Mouse (Mus musculus): ENCODE data around the gene Itpr3. TPM values are rescaled to one million over a fixed set of nuclear protein-coding genes. Genes with fewer than 3 reads are reported as not detected.

Itpr3 gene
- polyA plus RNA-seq, 1 experiment from 2014 or later = 0.48 TPM

DNA sequence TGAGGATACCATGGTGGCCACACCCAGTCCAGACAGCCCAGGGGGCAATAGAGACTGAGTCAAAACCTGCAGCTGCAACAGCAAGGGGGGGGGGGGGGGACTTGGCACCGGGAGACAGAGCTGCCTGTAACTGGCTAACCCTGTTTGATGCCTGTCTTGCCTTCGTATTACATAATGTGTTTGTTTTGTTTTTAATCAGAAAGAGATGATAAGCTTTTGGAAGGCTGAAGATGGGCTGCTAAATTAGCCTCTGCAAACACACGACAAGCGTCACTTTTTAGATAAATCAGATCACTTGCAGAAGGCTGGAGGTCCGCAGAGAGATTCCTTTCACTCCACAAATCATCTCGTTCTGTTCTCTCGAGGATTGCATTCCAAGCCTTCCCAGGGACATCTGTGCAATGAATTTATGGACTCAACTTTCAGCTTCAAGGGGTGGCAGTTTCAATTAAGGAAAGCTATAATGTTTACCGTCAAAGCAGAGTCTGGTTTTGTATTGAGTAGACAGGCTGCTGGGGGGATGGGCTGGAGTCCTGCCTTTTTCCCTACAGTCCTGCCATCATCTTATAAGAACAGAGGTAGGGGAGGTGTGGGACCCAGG lies 89.3 kb downstream of the Itpr3 start:
- no peak overlapping the region for H3K4me2 ChIP-seq

DNA sequence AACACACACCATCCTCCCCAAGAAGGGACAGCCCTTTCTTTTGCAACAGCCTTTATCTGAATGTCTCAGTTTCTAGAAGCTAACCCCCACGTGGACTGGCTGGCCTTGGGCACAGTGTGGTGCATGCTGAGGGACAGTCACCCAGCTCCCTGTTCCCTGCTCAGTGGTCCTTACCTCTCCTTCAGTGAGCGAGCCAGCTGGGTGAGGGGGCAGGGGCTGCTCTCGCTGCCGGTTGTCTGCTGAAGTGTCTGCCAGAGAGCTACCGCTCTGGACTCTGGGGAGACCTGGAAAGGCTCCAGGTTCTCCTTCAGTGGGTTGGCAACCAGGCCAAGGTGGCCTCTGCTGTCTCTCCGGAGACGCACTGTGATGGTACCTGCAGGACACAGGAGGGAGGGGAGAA lies 93.8 kb downstream of the Itpr3 start:
- Histone ChIP-seq H3K4me1 (replicated peaks) (peaks cover 61% of the 10 kb centered on the region), H3K4me2 (no peak overlapping the region), H3K9me3 (replicated peaks) (no peaks in the 10 kb centered on the region)

More for the DNA sequence above, 89.3 kb downstream of the Itpr3 start:
- WGBS (ENCODE audit: insufficient replicate concordance) = 27% methylated on average over 8 of the region's 8 CpGs
- Histone ChIP-seq H3K4me1 (replicated peaks) (peaks cover 31% of the 10 kb centered on the region), H3K27ac (no peak overlapping the region), H3K36me3 (no peaks in the 10 kb centered on the region), H3K9ac (no peak overlapping the region), H3K9me3 (replicated peaks) (no peaks in the 10 kb centered on the region), H3K27me3 (peaks cover 21% of the 10 kb centered on the region), H3K4me3 (replicated peaks) (no peak overlapping the region)
- DNase-seq (no peak), ATAC-seq (ENCODE audit: low read depth) (no peak)

DNA sequence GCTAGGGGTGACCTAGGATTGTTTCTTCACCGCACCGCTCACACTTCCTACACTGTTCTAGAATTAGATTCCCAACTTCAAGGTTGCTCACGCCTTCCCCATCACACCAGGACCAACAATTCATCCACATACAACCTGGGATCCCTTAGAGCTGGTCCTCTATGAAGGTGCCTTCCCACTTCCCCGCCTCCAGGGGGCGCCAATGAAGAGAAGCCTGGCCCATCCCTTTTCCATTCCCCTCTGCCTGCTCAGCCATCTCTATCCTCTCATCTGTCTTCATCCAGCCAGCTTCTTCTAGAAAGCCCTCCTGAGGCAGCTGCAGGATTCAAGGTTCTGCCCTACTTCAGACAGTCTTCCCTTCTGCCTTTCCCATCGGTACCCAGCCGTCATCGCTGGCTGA lies 94.3 kb downstream of the Itpr3 start:
- no peak overlapping the region for H3K9ac ChIP-seq
- H3K4me2 ChIP-seq = no peak overlapping the region
- H3K27me3 ChIP-seq = 0 out of 2 replicates have a peak, but pooled peaks cover 2% of the 10 kb centered on the region
- H3K4me1 ChIP-seq (replicated peaks) = peaks cover 64% of the 10 kb centered on the region
- peak; percentile 58 for DNase-seq
- no peaks in the 10 kb centered on the region for H3K36me3 ChIP-seq
- H3K4me3 ChIP-seq (replicated peaks) = no peak overlapping the region
- no peak overlapping the region for H3K27ac ChIP-seq
- 63% methylated on average over 8 of the region's 8 CpGs for WGBS (ENCODE audit: insufficient replicate concordance)
- H3K9me3 ChIP-seq (replicated peaks) = no peaks in the 10 kb centered on the region
- no peak for ATAC-seq (ENCODE audit: low read depth)

More for the DNA sequence above, 93.8 kb downstream of the Itpr3 start:
- 65% methylated on average over 7 of the region's 7 CpGs for WGBS (ENCODE audit: insufficient replicate concordance)
- no peak overlapping the region for H3K9ac ChIP-seq
- no peak overlapping the region for H3K4me3 ChIP-seq (replicated peaks)
- ATAC-seq (ENCODE audit: low read depth) (no peak), DNase-seq (no peak)
- peak overlapping the region; percentile 48; the same call in 1 of the 2 replicates for H3K27ac ChIP-seq
- 0 out of 2 replicates have a peak, but pooled peaks cover 7% of the 10 kb centered on the region for H3K27me3 ChIP-seq
- H3K36me3 ChIP-seq = no peaks in the 10 kb centered on the region

DNA sequence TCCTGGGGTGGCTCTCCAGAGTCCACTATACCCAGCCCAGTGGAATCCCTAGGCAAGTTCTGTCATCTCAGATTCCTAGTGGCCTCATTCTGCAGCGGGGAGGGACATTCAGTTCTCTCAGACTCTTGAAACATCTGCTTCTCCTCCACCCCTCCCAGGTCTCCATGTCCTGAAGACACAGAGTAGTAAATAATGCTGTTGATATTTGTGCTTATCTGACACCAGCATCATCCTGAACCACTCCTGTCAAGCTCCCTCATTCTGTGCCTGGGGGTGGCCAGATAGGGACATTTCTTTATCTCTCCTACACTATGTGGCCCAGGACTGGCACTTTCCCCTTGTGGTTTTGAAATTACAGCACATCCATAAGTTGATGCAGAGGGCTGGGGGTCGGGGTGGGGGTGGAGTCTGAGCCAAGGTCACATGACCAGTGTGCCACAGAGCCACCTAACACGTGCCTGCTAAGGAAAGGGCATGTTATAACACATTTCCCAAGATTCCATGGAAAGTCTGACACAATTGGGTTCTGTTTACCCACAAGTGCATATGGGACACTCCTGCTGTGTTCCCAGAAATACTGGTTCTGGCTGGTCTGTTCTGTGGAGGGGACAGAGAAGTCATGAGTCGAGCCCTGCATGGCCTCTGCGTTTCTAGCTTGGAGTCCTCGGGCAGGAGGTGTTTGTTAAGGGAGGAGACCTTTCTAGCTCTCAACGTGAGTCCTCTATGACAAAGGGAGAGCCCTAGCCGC lies 96.0 kb downstream of the Itpr3 start:
- ATAC-seq (ENCODE audit: low read depth) (peak; percentile 94), DNase-seq (peak; percentile 83)
- no peaks in the 10 kb centered on the region for H3K9me3 ChIP-seq (replicated peaks)
- H3K36me3 ChIP-seq = no peaks in the 10 kb centered on the region
- H3K4me3 ChIP-seq (replicated peaks) = no peak overlapping the region
- WGBS (ENCODE audit: insufficient replicate concordance) = 24% methylated on average over 8 of the region's 8 CpGs
- peak overlapping the region; percentile 42 for H3K4me2 ChIP-seq
- H3K4me1 ChIP-seq (replicated peaks) = peaks cover 71% of the 10 kb centered on the region
- H3K9ac ChIP-seq = peak overlapping the region; percentile 57
- no peaks in the 10 kb centered on the region for H3K27me3 ChIP-seq
- peak overlapping the region; percentile 92 for H3K27ac ChIP-seq

DNA sequence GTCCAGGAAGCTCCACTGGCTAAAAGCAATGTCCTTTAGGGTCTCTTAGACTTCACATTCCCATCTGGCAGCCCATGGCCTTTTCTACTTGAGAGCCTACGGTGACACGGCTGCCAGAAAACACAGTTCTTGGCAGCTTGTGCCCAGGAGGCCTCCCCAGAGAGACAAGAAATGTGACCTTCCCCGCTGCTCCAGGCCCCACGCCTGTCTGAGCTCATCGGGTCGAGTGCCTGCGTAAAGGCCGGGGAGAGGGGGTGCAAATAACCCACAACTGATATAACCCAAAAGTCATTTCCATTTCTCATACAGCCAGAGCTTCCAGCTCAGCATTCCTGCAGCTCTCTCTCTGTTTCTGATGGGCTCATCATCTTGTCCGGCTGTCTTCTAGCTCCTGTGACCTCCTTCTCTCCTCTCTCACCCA lies 96.7 kb downstream of the Itpr3 start:
- H3K4me1 ChIP-seq (replicated peaks) = peaks cover 75% of the 10 kb centered on the region
- WGBS (ENCODE audit: insufficient replicate concordance) = 63% methylated on average over 9 of the region's 9 CpGs
- H3K9me3 ChIP-seq (replicated peaks) = no peaks in the 10 kb centered on the region
- peak overlapping the region; percentile 92 for H3K27ac ChIP-seq
- no peaks in the 10 kb centered on the region for H3K36me3 ChIP-seq
- peak overlapping the region; percentile 57 for H3K9ac ChIP-seq
- no peaks in the 10 kb centered on the region for H3K27me3 ChIP-seq
- no peak overlapping the region for H3K4me3 ChIP-seq (replicated peaks)
- DNase-seq (no peak), ATAC-seq (ENCODE audit: low read depth) (no peak)
- H3K4me2 ChIP-seq = no peak overlapping the region

DNA sequence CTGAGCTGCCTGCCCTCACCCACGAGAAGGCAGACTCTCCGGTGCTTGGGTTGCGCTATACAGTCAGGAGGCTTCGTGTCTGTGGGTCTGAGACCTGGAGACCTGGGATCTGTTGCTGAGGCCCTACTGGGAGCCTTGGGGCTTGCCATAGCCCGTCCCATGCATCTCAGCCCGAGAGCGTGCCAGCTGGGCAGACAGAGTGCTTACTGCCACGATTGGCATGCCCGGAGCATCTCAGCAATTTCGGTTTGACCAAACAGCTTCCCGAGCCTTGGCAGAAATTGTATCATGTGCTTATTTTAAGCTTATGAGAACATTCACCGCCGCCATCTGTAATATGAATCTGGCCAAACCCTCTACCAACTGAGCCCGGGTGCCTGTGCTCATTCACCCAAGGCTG lies 97.2 kb downstream of the Itpr3 start:
- Histone ChIP-seq H3K27me3 (no peaks in the 10 kb centered on the region), H3K36me3 (no peaks in the 10 kb centered on the region), H3K27ac (peak overlapping the region; percentile 92), H3K9me3 (replicated peaks) (no peaks in the 10 kb centered on the region), H3K9ac (peak overlapping the region; percentile 57), H3K4me3 (replicated peaks) (no peak overlapping the region), H3K4me2 (no peak overlapping the region), H3K4me1 (replicated peaks) (peaks cover 79% of the 10 kb centered on the region)
- WGBS (ENCODE audit: insufficient replicate concordance) = 87% methylated on average over 14 of the region's 14 CpGs
- DNase-seq (no peak), ATAC-seq (ENCODE audit: low read depth) (no peak)

DNA sequence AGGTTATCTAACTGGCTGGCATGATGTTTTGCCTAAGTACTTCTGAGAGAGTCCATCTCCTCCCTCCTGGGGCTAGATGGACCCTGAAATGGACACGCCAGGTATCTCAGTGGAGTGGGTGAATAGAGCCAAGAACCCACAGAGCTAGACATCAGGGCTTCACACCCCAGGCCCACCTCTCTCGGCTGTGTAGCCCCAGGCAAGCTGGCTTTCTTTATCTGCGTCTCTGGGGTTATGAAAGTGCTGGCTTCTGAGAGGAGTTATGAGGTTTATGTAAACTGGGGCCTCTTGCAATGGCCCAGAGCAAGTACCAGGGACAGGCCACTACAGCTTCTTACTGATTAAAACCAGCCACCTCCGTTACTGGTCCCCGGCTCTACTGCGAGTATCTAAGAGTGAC lies 97.8 kb downstream of the Itpr3 start:
- H3K36me3 ChIP-seq = no peaks in the 10 kb centered on the region
- H3K4me2 ChIP-seq = no peak overlapping the region
- H3K9ac ChIP-seq = no peak overlapping the region
- H3K4me1 ChIP-seq (replicated peaks) = peaks cover 82% of the 10 kb centered on the region
- ATAC-seq (ENCODE audit: low read depth) (no peak), DNase-seq (no peak)
- no peaks in the 10 kb centered on the region for H3K27me3 ChIP-seq
- 67% methylated on average over 6 of the region's 6 CpGs for WGBS (ENCODE audit: insufficient replicate concordance)
- no peaks in the 10 kb centered on the region for H3K9me3 ChIP-seq (replicated peaks)
- H3K4me3 ChIP-seq (replicated peaks) = no peak overlapping the region
- peak overlapping the region; percentile 92; the same call in 1 of the 2 replicates for H3K27ac ChIP-seq

DNA sequence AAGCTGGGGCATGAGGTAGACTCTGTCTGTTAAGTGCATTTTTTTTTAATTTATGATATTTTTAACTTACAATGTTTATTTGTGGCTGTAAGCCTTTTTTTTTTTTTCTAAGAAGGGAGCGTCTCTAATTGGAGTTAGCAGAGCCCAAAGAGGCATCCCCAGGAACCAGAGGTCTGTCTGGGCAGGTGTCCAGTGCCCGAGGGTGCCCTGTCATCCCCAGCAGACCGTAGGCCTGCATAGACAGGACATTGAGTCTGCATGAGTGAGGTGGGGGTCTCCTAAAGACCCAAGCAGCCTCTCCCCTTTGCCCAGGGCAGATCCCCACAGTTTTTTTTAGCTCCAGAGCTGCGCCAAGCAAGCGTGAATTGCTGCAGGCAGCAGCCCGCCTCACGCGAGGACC lies 98.6 kb downstream of the Itpr3 start:
- H3K36me3 ChIP-seq = no peaks in the 10 kb centered on the region
- 82% methylated on average over 8 of the region's 8 CpGs for WGBS (ENCODE audit: insufficient replicate concordance)
- H3K4me2 ChIP-seq = no peak overlapping the region
- H3K27ac ChIP-seq = no peak overlapping the region
- H3K27me3 ChIP-seq = no peaks in the 10 kb centered on the region
- DNase-seq = no peak
- H3K4me1 ChIP-seq (replicated peaks) = peaks cover 77% of the 10 kb centered on the region
- H3K9ac ChIP-seq = no peak overlapping the region
- no peaks in the 10 kb centered on the region for H3K9me3 ChIP-seq (replicated peaks)
- no peak overlapping the region for H3K4me3 ChIP-seq (replicated peaks)
- no peak for ATAC-seq (ENCODE audit: low read depth)

DNA sequence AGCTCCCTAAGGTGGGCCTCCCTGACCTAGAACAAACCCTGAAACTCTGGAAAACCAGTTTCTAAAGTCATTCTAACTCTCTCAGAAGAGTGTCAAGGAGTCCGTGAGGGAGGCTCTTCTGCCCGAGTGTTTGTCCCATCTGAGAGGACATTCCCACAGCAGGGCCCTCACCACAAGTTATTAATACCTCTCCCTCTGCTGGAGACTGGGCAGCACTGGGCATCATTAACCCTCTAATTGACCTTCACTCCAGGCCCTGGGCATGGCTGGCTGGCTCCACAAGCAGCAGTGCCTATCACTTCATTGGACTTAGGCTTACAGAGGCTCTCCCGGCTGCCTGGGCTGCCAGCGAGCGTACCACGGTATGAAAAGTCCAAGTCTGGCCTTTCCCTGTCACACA lies 101.3 kb downstream of the Itpr3 start:
- Histone ChIP-seq H3K4me2 (no peak overlapping the region), H3K9ac (no peak overlapping the region), H3K9me3 (replicated peaks) (no peaks in the 10 kb centered on the region), H3K4me1 (replicated peaks) (peaks cover 50% of the 10 kb centered on the region), H3K36me3 (no peaks in the 10 kb centered on the region), H3K27me3 (0 out of 2 replicates have a peak, but pooled peaks cover 2% of the 10 kb centered on the region), H3K27ac (no peak overlapping the region), H3K4me3 (replicated peaks) (no peak overlapping the region)
- DNase-seq (no peak), ATAC-seq (ENCODE audit: low read depth) (no peak)
- 85% methylated on average over 6 of the region's 6 CpGs for WGBS (ENCODE audit: insufficient replicate concordance)

DNA sequence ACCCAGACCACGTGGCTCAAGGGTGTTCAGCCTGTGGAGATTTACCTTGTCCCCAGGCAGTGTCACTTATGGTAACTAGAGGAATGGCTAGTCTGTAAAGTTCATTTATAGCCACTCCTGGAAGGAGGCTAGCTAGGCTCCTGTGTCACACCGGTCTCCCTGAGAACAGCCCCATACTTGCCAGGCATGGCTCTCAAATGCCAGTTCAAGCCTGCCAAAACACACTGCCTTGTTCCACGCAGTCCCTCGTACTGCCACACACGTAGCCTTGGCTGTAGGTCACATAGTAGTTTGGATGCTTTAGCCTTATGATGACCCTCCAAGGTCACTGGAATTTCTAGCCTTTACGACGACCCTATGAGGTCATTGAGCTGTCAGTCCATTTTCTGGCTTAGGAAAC lies 102.1 kb downstream of the Itpr3 start:
- H3K27me3 ChIP-seq = 0 out of 2 replicates have a peak, but pooled peaks cover 2% of the 10 kb centered on the region
- DNase-seq (no peak), ATAC-seq (ENCODE audit: low read depth) (no peak)
- no peaks in the 10 kb centered on the region for H3K36me3 ChIP-seq
- H3K9me3 ChIP-seq (replicated peaks) = no peaks in the 10 kb centered on the region
- H3K4me2 ChIP-seq = no peak overlapping the region
- H3K27ac ChIP-seq = no peak overlapping the region
- 63% methylated on average over 7 of the region's 7 CpGs for WGBS (ENCODE audit: insufficient replicate concordance)
- peaks cover 42% of the 10 kb centered on the region for H3K4me1 ChIP-seq (replicated peaks)
- no peak overlapping the region for H3K4me3 ChIP-seq (replicated peaks)
- no peak overlapping the region for H3K9ac ChIP-seq

DNA sequence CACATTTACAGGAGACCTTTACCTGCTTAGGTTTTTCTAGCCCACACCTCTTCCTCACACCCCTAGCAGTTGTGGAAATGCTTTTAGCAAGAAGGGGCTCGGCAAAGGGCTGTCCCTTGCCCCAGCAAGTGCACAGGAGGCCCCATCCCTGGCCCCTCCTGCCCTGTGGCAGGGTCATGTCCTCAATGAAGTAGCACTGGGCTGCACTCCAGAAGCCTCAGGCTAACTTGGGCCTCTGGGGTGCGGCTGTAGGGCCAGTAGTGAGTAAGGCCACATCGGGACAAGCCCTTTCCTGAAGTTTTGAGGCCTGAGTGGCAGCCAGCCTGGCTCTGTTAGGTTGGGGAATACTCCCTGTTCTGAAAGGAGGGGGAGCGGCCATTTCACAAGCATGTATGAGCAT lies 103.8 kb downstream of the Itpr3 start:
- H3K27me3 ChIP-seq = 0 out of 2 replicates have a peak, but pooled peaks cover 2% of the 10 kb centered on the region
- H3K9ac ChIP-seq = 0 out of 2 replicates have a peak overlapping the region, but pooled peaks have one; percentile 4
- H3K4me2 ChIP-seq = no peak overlapping the region
- no peaks in the 10 kb centered on the region for H3K9me3 ChIP-seq (replicated peaks)
- no peak overlapping the region for H3K4me3 ChIP-seq (replicated peaks)
- ATAC-seq (ENCODE audit: low read depth) (no peak), DNase-seq (no peak)
- H3K27ac ChIP-seq = no peak overlapping the region
- peaks cover 37% of the 10 kb centered on the region for H3K4me1 ChIP-seq (replicated peaks)
- H3K36me3 ChIP-seq = no peaks in the 10 kb centered on the region
- 66% methylated on average over 4 of the region's 4 CpGs for WGBS (ENCODE audit: insufficient replicate concordance)

Data from liver, embryonic 13.5 days (tissue).